Mouse (Mus musculus): Measurements from ENCODE around the gene Dbi.

- TF ChIP-seq CTCF (conservative IDR thresholded peaks at IDR 0.05; ENCODE audit: insufficient read depth, insufficient read length, low read depth, low read length) (no peak), POLR2A (IDR thresholded peaks at IDR 0.05; ENCODE audit: low read depth, low read length) (no peak)
These were observed 11.0 kb downstream of the Dbi start for GRCm38 (mm10) chr1:120109741-120110432.

All from kidney, adult 2 months (tissue).